Mouse (Mus musculus) urinary bladder, postnatal 10 days (tissue): ENCODE measurements around the gene Cxcr1.
"Not testable (repeated sequence)": the region's sequence is repeated elsewhere in the genome, so short reads cannot be mapped to it uniquely, and the experiment has no call there.

Experiments
- DNase-seq: peaks from one replicate; pipeline ENCODE4 v3.0.0; 2022; ENCODE audit warnings: low spot score

Cxcr1 gene

GRCm38 (mm10) chr1:74195961-74196360, 1.5 kb upstream of the Cxcr1 start:
- no peak for DNase-seq

- DNase-seq = no peak
These were observed 1.7 kb downstream of the Cxcr1 start for GRCm38 (mm10) chr1:74192711-74193110.

- no peak for DNase-seq
These were observed 4.0 kb downstream of the Cxcr1 start for GRCm38 (mm10) chr1:74190471-74190870.

GRCm38 (mm10) chr1:74183006-74183405, 11.4 kb downstream of the Cxcr1 start:
- no peak for DNase-seq

GRCm38 (mm10) chr1:74181462-74181861, 13.0 kb downstream of the Cxcr1 start:
- DNase-seq = no peak

- no peak for DNase-seq
These were observed 14.6 kb downstream of the Cxcr1 start for GRCm38 (mm10) chr1:74179624-74180408.

- DNase-seq = no peak
These were observed 15.8 kb downstream of the Cxcr1 start for GRCm38 (mm10) chr1:74178618-74179017.

GRCm38 (mm10) chr1:74175731-74176130, 18.7 kb downstream of the Cxcr1 start:
- DNase-seq = no peak

GRCm38 (mm10) chr1:74172722-74173121, 21.7 kb downstream of the Cxcr1 start:
- DNase-seq = no peak

GRCm38 (mm10) chr1:74169721-74170120, 24.7 kb downstream of the Cxcr1 start:
- no peak for DNase-seq

- no peak for DNase-seq
These were observed 27.3 kb downstream of the Cxcr1 start for GRCm38 (mm10) chr1:74167136-74167535.

GRCm38 (mm10) chr1:74160036-74160435, 34.4 kb downstream of the Cxcr1 start:
- DNase-seq = no peak

GRCm38 (mm10) chr1:74159613-74160012, 34.8 kb downstream of the Cxcr1 start:
- DNase-seq = not testable (repeated sequence)

GRCm38 (mm10) chr1:74156381-74156910, 38.0 kb downstream of the Cxcr1 start:
- DNase-seq = no peak

GRCm38 (mm10) chr1:74155435-74156012, 38.9 kb downstream of the Cxcr1 start:
- no peak for DNase-seq

GRCm38 (mm10) chr1:74153461-74154184, 40.8 kb downstream of the Cxcr1 start, which contains the start of gene Cxcr2:
TSS of gene Cxcr2 (plus strand) at chr1:74153989.
- DNase-seq = no peak

- no peak for DNase-seq
These were observed 43.3 kb downstream of the Cxcr1 start for GRCm38 (mm10) chr1:74151091-74151490.

GRCm38 (mm10) chr1:74150101-74150500, 44.3 kb downstream of the Cxcr1 start:
- DNase-seq = no peak

GRCm38 (mm10) chr1:74149106-74149885, 45.1 kb downstream of the Cxcr1 start:
- DNase-seq = no peak
